Mouse (Mus musculus) MEL (cell line): Measurements from ENCODE around the gene Samd13. TPM values are rescaled to one million over a fixed set of nuclear protein-coding genes. Genes with fewer than 3 reads are reported as not detected.
A peak's percentile ranks its signal among the peaks of the same experiment; 100 is the strongest.

Experiments used
- DNase-seq: peaks from one replicate; pipeline ENCODE4 v3.0.0; 2011; ENCODE audit warnings: low read depth, low spot score
- H3K27ac ChIP-seq: 2 replicates; pipeline ENCODE4 v1.5.1; 2012; ENCODE audit warnings: low read depth, mild to moderate bottlenecking, control low read depth, low read length, moderate library complexity; ENCODE audit not compliant: control insufficient read depth
- H3K27me3 ChIP-seq, 2 experiments: fragments of 150-350 bp in 1 of 2; sonication (generic) in 1 of 2; 2 replicates each; pipeline ENCODE4 v1.6.1; 2012; ENCODE audit warnings: low read length in 2 of 2, mild to moderate bottlenecking in 2 of 2, improper control_type of control experiment in 1 of 2, moderate library complexity in 1 of 2; ENCODE audit not compliant: insufficient read depth in 2 of 2, control insufficient read depth in 1 of 2
- H3K36me3 ChIP-seq, 2 experiments: 2 replicates each; pipeline ENCODE4 v1.6.1; 2012 to 2014; ENCODE audit warnings: low read length in 2 of 2, improper control_type of control experiment in 1 of 2, inconsistent platforms in 1 of 2, mild to moderate bottlenecking in 1 of 2; ENCODE audit not compliant: insufficient read depth in 2 of 2, control insufficient read depth in 1 of 2
- H3K4me1 ChIP-seq, 2 experiments: fragments of 150-350 bp in 1 of 2; sonication (generic) in 1 of 2; 2 replicates each; pipeline ENCODE4 v1.6.1; 2012; ENCODE audit warnings: low read length in 2 of 2, improper control_type of control experiment in 1 of 2, mild to moderate bottlenecking in 1 of 2; ENCODE audit not compliant: insufficient read depth in 2 of 2, control insufficient read depth in 1 of 2
- H3K4me3 ChIP-seq, 2 experiments: fragments of 150-350 bp in 1 of 2; sonication (generic) in 1 of 2; 2 replicates each; pipeline ENCODE4 v1.5.1; 2012; ENCODE audit warnings: low read depth in 2 of 2, low read length in 2 of 2, mild to moderate bottlenecking in 2 of 2, moderate library complexity in 2 of 2, control low read depth in 1 of 2, improper control_type of control experiment in 1 of 2; ENCODE audit not compliant: control insufficient read depth in 1 of 2, insufficient read depth in 1 of 2
- H3K79me2 ChIP-seq: 2 replicates; pipeline ENCODE4 v1.6.1; 2012; ENCODE audit warnings: mild to moderate bottlenecking, low read length, moderate library complexity; ENCODE audit not compliant: control insufficient read depth, poor library complexity, insufficient read depth
- H3K9ac ChIP-seq: 2 replicates; pipeline ENCODE4 v1.6.1; 2012; ENCODE audit warnings: low read depth, mild to moderate bottlenecking, control low read depth, low read length, moderate library complexity; ENCODE audit not compliant: control insufficient read depth, poor library complexity, severe bottlenecking
- H3K9me3 ChIP-seq: fragments of 150-350 bp; sonication (generic); replicated peaks from 2 replicates; pipeline ENCODE4 v1.6.1; 2012; ENCODE audit warnings: mild to moderate bottlenecking, low read length, improper control_type of control experiment, moderate library complexity; ENCODE audit not compliant: insufficient read depth
- BHLHE40 ChIP-seq: IDR thresholded peaks from 2 replicates; pipeline ENCODE4 v1.6.1; 2012; ENCODE audit warnings: low read depth, mild to moderate bottlenecking, inconsistent platforms, low read length, improper control_type of control experiment, borderline replicate concordance
- CHD1 ChIP-seq: IDR thresholded peaks from 2 replicates; pipeline ENCODE4 v1.6.1; 2012; ENCODE audit warnings: low read depth, mild to moderate bottlenecking, inconsistent platforms, low read length, improper control_type of control experiment
- E2F4 ChIP-seq: IDR thresholded peaks from 2 replicates; pipeline ENCODE4 v1.6.1; 2011; ENCODE audit warnings: low read depth, low read length, improper control_type of control experiment, borderline replicate concordance
- ELF1 ChIP-seq: IDR thresholded peaks from 2 replicates; pipeline ENCODE4 v1.6.1; 2014; ENCODE audit warnings: low read depth, mild to moderate bottlenecking, inconsistent platforms, low read length, improper control_type of control experiment, moderate library complexity
- EP300 ChIP-seq, 2 experiments: IDR thresholded peaks; 2 replicates each; pipeline ENCODE4 v1.6.1; 2011; ENCODE audit warnings: improper control_type of control experiment in 2 of 2, low read length in 2 of 2, low read depth in 1 of 2, mild to moderate bottlenecking in 1 of 2
- GABPA ChIP-seq: IDR thresholded peaks from 2 replicates; pipeline ENCODE4 v1.6.1; 2012; ENCODE audit warnings: low read depth, mild to moderate bottlenecking, inconsistent platforms, low read length, improper control_type of control experiment, moderate library complexity
- GATA1 ChIP-seq: IDR thresholded peaks from 2 replicates; pipeline ENCODE4 v1.6.1; 2011; ENCODE audit warnings: low read depth, low read length, improper control_type of control experiment
- HCFC1 ChIP-seq: IDR thresholded peaks from 2 replicates; pipeline ENCODE4 v1.6.1; 2012; ENCODE audit warnings: low read depth, mild to moderate bottlenecking, inconsistent platforms, low read length, improper control_type of control experiment, moderate library complexity
- JUND ChIP-seq: IDR thresholded peaks from 2 replicates; pipeline ENCODE4 v1.6.1; 2011; ENCODE audit warnings: low read depth, mild to moderate bottlenecking, improper control_type of control experiment, low read length
- KAT2A ChIP-seq: conservative IDR thresholded peaks from 2 replicates; pipeline ENCODE4 v1.6.1; 2012; ENCODE audit warnings: low read depth, low read length, improper control_type of control experiment, inconsistent platforms
- MAX ChIP-seq: IDR thresholded peaks from 2 replicates; pipeline ENCODE4 v1.6.1; 2011; ENCODE audit warnings: low read length, improper control_type of control experiment
- MAZ ChIP-seq: IDR thresholded peaks from 2 replicates; pipeline ENCODE4 v1.6.1; 2012; ENCODE audit warnings: low read depth, mild to moderate bottlenecking, inconsistent platforms, low read length, improper control_type of control experiment
- MEF2A ChIP-seq: IDR thresholded peaks from 2 replicates; pipeline ENCODE4 v1.6.1; 2014; ENCODE audit warnings: low read depth, mild to moderate bottlenecking, inconsistent platforms, low read length, improper control_type of control experiment; ENCODE audit not compliant: poor library complexity, insufficient replicate concordance, severe bottlenecking; ENCODE audit errors: extremely low read depth
- MYB ChIP-seq: IDR thresholded peaks from 2 replicates; pipeline ENCODE4 v1.6.1; 2011; ENCODE audit warnings: mild to moderate bottlenecking, low read depth, low read length, improper control_type of control experiment
- MYC ChIP-seq: IDR thresholded peaks from 2 replicates; pipeline ENCODE4 v1.6.1; 2011; ENCODE audit warnings: low read depth, mild to moderate bottlenecking, low read length, improper control_type of control experiment, moderate library complexity
- NELFE ChIP-seq: IDR thresholded peaks from 2 replicates; pipeline ENCODE4 v1.6.1; 2011; ENCODE audit warnings: low read depth, low read length, improper control_type of control experiment
- NRF1 ChIP-seq: IDR thresholded peaks from 2 replicates; pipeline ENCODE4 v1.6.1; 2014; ENCODE audit warnings: low read depth, mild to moderate bottlenecking, inconsistent platforms, low read length, improper control_type of control experiment, moderate library complexity; ENCODE audit not compliant: poor library complexity, insufficient read depth, severe bottlenecking
- POLR2A ChIP-seq, 2 experiments: IDR thresholded peaks; 2 replicates each; pipeline ENCODE4 v1.6.1; 2011 to 2012; ENCODE audit warnings: low read length in 2 of 2, mild to moderate bottlenecking in 2 of 2, control low read depth in 1 of 2, improper control_type of control experiment in 1 of 2, low read depth in 1 of 2, moderate library complexity in 1 of 2; ENCODE audit not compliant: control insufficient read depth in 1 of 2, insufficient read depth in 1 of 2, poor library complexity in 1 of 2
- POLR2AphosphoS2 ChIP-seq: IDR thresholded peaks from 2 replicates; pipeline ENCODE4 v1.6.1; 2011; ENCODE audit warnings: low read length, improper control_type of control experiment
- POLR2AphosphoS5 ChIP-seq: IDR thresholded peaks from 2 replicates; pipeline ENCODE4 v1.6.1; 2012; ENCODE audit warnings: low read depth, borderline replicate concordance, mild to moderate bottlenecking, inconsistent platforms, low read length, moderate library complexity, mixed read lengths
- RAD21 ChIP-seq: IDR thresholded peaks from 2 replicates; pipeline ENCODE4 v1.6.1; 2011; ENCODE audit warnings: mild to moderate bottlenecking, low read depth, low read length, improper control_type of control experiment
- RCOR1 ChIP-seq: IDR thresholded peaks from 2 replicates; pipeline ENCODE4 v1.6.1; 2012; ENCODE audit warnings: low read depth, mild to moderate bottlenecking, inconsistent platforms, low read length, improper control_type of control experiment
- SIN3A ChIP-seq: IDR thresholded peaks from 2 replicates; pipeline ENCODE4 v1.6.1; 2012; ENCODE audit warnings: low read length, improper control_type of control experiment, inconsistent platforms
- SMC3 ChIP-seq: IDR thresholded peaks from 2 replicates; pipeline ENCODE4 v1.6.1; 2011; ENCODE audit warnings: low read depth, low read length, improper control_type of control experiment
- TAL1 ChIP-seq: IDR thresholded peaks from 2 replicates; pipeline ENCODE4 v1.6.1; 2012; ENCODE audit warnings: mild to moderate bottlenecking, inconsistent platforms, low read length, moderate library complexity, mixed read lengths
- TCF12 ChIP-seq: IDR thresholded peaks from 2 replicates; pipeline ENCODE4 v1.6.1; 2014; ENCODE audit warnings: low read depth, mild to moderate bottlenecking, inconsistent platforms, low read length, improper control_type of control experiment, moderate library complexity
- UBTF ChIP-seq: IDR thresholded peaks from 2 replicates; pipeline ENCODE4 v1.6.1; 2012; ENCODE audit warnings: low read depth, mild to moderate bottlenecking, inconsistent platforms, low read length, improper control_type of control experiment, moderate library complexity, borderline replicate concordance; ENCODE audit not compliant: insufficient read depth
- USF1 ChIP-seq: IDR thresholded peaks from 2 replicates; pipeline ENCODE4 v1.6.1; 2014; ENCODE audit warnings: low read depth, mild to moderate bottlenecking, inconsistent platforms, low read length, improper control_type of control experiment, moderate library complexity
- ZC3H11A ChIP-seq: IDR thresholded peaks from 2 replicates; pipeline ENCODE4 v1.6.1; 2012; ENCODE audit warnings: low read depth, mild to moderate bottlenecking, inconsistent platforms, low read length, improper control_type of control experiment
- ZKSCAN1 ChIP-seq: IDR thresholded peaks from 2 replicates; pipeline ENCODE4 v1.6.1; 2012; ENCODE audit warnings: low read depth, mild to moderate bottlenecking, inconsistent platforms, low read length, improper control_type of control experiment, moderate library complexity
- ZMIZ1 ChIP-seq: IDR thresholded peaks from 2 replicates; pipeline ENCODE4 v1.6.1; 2012; ENCODE audit warnings: low read depth, mild to moderate bottlenecking, inconsistent platforms, low read length, improper control_type of control experiment, moderate library complexity
- polyA plus RNA-seq, 2 experiments: library from polyadenylated mRNA; stranded (reverse) in 1 of 2; unstranded in 1 of 2; fragments of >175 nt in 1 of 2; fragments of >200 nt in 1 of 2; gene quantifications; 2 replicates each; pipeline versions ENCODE4 v1.2.1 to v1.2.4; 2012; ENCODE audit warnings: low replicate concordance in 2 of 2, low read depth in 1 of 2; ENCODE audit not compliant: insufficient read length in 2 of 2, insufficient read depth in 1 of 2, missing spikeins in 1 of 2
- total RNA-seq: library from RNA; depleted of rRNA; stranded (reverse); fragments of 300-350 nt; gene quantifications from 2 replicates; pipeline ENCODE4 v1.2.3, GENCODE M21; 2012

The Samd13 gene
- total and polyA plus RNA-seq, 3 experiments, result 1.1 to 1.2 TPM; not detected in 1

DNA sequence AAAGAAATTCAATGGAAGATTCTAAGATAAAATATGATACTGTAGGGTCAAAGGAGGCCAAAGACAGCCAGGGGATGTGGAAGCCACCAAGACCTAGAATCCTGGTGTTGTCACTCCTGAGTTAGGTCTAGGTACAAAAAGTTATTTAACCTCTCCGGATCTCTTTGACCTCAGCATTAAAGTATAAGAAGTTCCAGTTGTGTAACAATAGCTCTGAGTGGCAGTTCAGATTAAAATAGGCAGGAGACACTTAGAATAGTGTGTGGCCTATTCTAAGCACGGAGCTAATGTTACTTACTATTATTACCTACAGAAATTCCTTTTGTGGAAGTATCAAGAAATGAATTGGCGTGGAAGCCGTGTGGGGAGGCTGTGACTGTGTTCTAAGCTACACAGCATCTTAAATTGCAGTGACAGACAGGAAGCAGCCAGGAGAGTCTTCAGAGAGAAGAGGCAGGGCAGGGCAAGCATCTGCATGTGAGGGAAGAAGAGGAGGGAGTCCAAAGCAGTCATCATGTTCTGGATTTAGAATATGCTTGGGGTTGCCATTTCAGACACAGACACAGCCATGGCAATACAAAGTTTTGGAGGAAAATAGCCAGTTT, 1.8 kb upstream of the Samd13 start:
- no peak for DNase-seq
- no peak for TF ChIP-seq ZKSCAN1
- peaks cover 0 to 15% of the 10 kb centered on the region in 2 experiments; a peak in 2 of 4 replicates for H3K36me3 ChIP-seq
- H3K27me3 ChIP-seq, result no peaks in the 10 kb centered on the region; a peak in 2 of 4 replicates
- H3K27ac ChIP-seq, result no peak overlapping the region
- peaks cover 7 to 17% of the 10 kb centered on the region in 2 experiments for H3K4me1 ChIP-seq
- H3K9me3 ChIP-seq, result no peaks in the 10 kb centered on the region
- H3K9ac ChIP-seq, result no peak overlapping the region
- H3K79me2 ChIP-seq, result no peaks in the 10 kb centered on the region
- no peak overlapping the region for H3K4me3 ChIP-seq

DNA sequence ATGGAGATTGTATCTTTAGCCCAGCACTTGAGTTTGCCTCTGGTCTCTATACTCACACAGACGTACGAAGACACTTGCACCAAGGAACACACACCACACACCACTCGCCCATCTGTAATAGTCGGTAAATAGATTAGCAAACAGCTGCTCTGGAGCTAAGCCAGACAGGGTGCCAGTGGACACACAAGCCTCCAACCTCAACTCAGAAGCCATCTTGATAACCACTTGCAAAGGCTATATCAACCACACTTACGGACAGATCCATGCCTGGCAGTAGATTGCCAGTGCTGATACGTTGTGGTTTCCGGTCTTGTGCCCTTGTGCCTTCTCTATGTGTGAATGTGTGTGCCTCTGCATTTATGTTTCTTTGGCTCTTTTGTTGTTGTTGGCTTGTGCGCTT, 1.0 kb upstream of the Samd13 start:
- peaks cover 0 to 15% of the 10 kb centered on the region in 2 experiments; a peak in 2 of 4 replicates for H3K36me3 ChIP-seq
- peaks cover 7 to 17% of the 10 kb centered on the region in 2 experiments for H3K4me1 ChIP-seq
- no peaks in the 10 kb centered on the region for H3K9me3 ChIP-seq
- H3K79me2 ChIP-seq, result no peaks in the 10 kb centered on the region
- no peak overlapping the region for H3K4me3 ChIP-seq
- H3K27ac ChIP-seq, result no peak overlapping the region
- peak; percentile 76 for DNase-seq
- no peak overlapping the region for H3K9ac ChIP-seq
- no peaks in the 10 kb centered on the region; a peak in 1 of 4 replicates for H3K27me3 ChIP-seq
- TF ChIP-seq POLR2A (IDR thresholded peaks at IDR 0.05; ENCODE audit: control insufficient read depth in 1 of 2, insufficient read depth in 1 of 2, low read depth in 1 of 2, low read length in 2 of 2, poor library complexity in 1 of 2), result no peak
- peak; percentile 79 to 85 for TF ChIP-seq EP300 (IDR thresholded peaks at IDR 0.05; ENCODE audit: low read depth in 1 of 2, low read length in 2 of 2)
- no peak for TF ChIP-seq ZC3H11A
- peak; percentile 83; the same call in 1 of the 2 replicates for TF ChIP-seq TCF12
- peak; percentile 69 for TF ChIP-seq TAL1
- no peak for TF ChIP-seq RAD21
- TF ChIP-seq KAT2A, result no peak
- TF ChIP-seq MYB, result no peak
- TF ChIP-seq GABPA, result no peak
- TF ChIP-seq HCFC1, result no peak
- no peak for TF ChIP-seq POLR2AphosphoS2
- TF ChIP-seq USF1, result no peak
- TF ChIP-seq MAZ, result no peak
- peak; percentile 74; the same call in 1 of the 2 replicates for TF ChIP-seq BHLHE40
- TF ChIP-seq UBTF, result no peak
- no peak for TF ChIP-seq MYC
- no peak for TF ChIP-seq POLR2AphosphoS5
- no peak for TF ChIP-seq CHD1
- TF ChIP-seq SIN3A, result no peak; the same call in 1 of the 2 replicates
- no peak for TF ChIP-seq E2F4
- TF ChIP-seq NELFE, result no peak
- TF ChIP-seq MAX, result no peak
- TF ChIP-seq ZMIZ1, result no peak
- TF ChIP-seq ELF1, result no peak
- no peak for TF ChIP-seq SMC3
- peak; percentile 63; the same call in 1 of the 2 replicates for TF ChIP-seq RCOR1
- no peak for TF ChIP-seq MEF2A
- no peak for TF ChIP-seq ZKSCAN1
- no peak for TF ChIP-seq JUND
- TF ChIP-seq GATA1, result peak; percentile 95
- no peak for TF ChIP-seq NRF1
